Mouse (Mus musculus): ENCODE data around the gene Hrh2.

The Hrh2 gene

GRCm38 (mm10) chr13:54221631-54222179, 29.8 kb downstream of the Hrh2 start:
- no peak for DNase-seq

- no peak for DNase-seq
These were observed 31.2 kb downstream of the Hrh2 start for GRCm38 (mm10) chr13:54222921-54223769.

GRCm38 (mm10) chr13:54227916-54228483, 36.1 kb downstream of the Hrh2 start:
- DNase-seq: peak; percentile 63

DNA sequence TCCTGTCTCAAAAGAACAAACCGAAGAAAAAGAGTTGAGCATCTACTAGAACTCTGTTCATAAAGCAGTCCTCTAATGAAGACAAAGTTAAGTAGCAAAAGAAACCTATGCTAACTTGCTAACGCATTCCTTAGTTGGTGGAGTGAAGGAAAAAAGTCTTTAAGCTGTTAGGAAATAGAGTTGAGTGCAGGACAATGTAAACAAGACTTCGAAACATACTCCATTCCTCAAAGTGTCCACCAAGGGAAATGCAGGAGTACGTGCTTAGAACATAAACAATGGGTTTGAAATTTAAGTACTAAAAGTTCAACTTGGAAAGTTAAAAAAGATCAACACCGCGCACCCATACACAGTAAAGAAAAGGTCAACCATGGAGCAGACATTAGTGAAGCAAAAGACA, 38.2 kb downstream of the Hrh2 start:
- DNase-seq: no peak

- no peak for DNase-seq
These were observed 39.9 kb downstream of the Hrh2 start for GRCm38 (mm10) chr13:54231868-54232267.

DNA sequence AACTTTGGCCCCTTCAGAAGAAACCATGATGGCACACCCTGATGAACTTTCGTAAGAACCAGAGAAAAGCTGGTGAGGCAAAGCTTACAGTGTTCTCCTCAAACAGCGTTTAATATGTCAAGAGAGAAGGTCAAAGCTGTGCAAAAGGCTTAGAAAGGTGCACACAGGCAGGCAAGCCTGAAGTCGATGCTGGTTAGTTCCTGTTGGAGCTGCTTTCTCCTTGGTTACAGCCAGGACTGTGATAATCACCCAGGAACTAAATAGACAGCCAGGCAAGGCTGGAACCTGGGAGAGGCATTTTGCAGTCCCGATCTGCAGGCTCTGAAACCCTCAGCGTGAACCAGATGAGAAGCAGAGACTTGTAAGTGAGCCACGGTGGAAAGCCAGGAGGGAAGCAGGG, 45.6 kb downstream of the Hrh2 start:
- no peak for DNase-seq

GRCm38 (mm10) chr13:54238585-54239323, 46.8 kb downstream of the Hrh2 start:
- no peak for DNase-seq

- DNase-seq: no peak
These were observed 50.5 kb downstream of the Hrh2 start for GRCm38 (mm10) chr13:54242380-54242779.

- no peak for DNase-seq
These were observed 53.3 kb downstream of the Hrh2 start for GRCm38 (mm10) chr13:54245204-54245603.

DNA sequence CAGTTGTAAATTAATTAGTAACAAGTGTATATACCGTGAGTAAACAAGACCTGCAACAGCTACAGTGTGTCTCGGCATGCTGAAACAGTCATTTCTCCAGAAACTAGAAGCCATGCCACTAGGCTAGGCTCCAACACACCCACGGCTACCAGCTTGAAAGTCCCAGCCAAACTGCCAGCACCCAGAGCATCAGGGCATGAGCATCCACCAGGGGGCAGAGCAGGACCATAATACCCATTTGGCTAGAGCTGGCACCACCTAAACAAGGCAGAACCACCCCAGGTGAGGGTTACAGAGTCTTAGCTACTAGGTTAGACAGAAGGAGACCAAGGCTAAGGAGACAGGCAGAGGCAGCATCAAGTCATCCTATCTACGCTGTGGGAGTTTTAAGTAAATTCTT, 55.6 kb downstream of the Hrh2 start:
- DNase-seq: peak; percentile 90

DNA sequence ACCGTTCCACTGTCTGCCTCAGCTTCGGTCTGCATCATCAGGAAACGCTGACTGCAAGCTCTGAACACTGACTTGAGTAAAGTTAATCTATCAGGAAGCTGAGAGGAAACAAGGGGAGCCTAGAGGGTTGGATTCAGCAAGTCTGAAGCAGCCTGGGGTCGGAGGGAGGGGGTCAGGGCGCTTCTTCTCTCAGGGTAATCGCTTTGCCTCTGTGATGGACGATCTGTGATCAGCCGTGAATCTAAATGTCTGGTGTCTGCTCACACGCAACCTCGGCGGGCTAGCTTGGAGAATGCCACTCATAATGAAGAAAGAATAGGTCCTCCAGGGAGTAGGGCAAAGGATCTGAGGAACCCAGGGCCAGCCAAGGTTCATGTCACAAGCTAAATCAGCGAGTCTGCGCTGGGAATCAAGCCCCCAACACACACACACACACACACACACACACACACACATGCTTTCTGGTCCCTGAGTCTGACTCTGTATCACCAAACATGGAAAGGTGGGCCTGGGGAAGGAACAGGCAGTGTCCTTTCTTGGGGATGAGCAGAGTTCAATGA, 56.6 kb downstream of the Hrh2 start:
- no peak for DNase-seq

DNA sequence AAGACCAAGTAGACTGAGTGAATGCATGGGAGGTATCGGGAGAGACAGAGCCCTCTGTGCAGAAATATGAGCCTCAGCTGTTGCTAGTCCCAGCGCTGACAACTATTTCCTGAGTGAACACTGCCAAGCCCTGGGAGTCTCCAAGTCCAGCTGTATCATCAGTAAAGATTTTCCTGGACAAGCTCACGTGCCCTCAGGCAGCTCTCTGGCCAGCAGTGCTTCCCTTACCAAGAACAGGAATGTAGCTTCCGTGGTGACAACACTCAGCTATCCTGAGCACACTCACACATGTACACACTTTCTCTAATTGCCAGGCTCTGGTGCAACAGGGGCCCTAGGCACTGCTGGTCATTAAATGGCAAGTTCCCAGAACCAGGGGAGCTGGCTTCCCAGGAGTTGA, 57.1 kb downstream of the Hrh2 start:
- no peak for DNase-seq

GRCm38 (mm10) chr13:54250346-54250745, 58.4 kb downstream of the Hrh2 start:
- no peak for DNase-seq

DNA sequence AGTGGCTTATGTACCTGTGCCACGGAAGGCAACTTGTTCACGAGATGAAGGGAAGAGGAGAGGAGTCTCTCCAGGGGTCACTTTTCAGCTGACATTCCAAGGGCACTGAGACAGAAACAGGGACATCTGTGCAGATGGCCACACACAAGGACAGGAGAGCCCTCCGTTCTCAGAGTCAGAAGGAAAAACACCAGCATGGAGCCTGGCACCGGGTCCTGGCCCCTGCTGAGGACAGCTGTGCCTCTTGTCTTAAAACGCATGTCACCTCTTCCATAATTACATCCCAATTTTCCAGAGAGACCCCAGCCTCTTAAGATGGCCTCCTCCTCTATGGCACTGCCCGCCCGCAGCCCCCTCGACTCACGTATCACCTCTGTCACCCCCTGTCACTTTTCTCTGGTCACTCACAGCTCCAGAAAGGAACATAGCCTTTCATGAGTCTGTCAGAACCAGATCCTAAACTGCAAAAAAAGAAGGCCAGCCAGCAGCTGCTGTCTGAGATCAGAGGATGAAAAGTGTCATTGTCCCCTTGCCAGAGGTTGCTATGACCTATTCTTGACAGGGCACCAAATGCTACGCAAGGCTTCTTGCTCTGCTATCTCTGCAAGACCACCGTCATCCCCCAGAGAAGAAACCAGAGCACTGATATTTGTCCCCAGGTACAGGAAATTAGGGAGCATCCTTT, 59.8 kb downstream of the Hrh2 start:
- DNase-seq: no peak

GRCm38 (mm10) chr13:54257580-54258223, 65.8 kb downstream of the Hrh2 start:
- no peak for DNase-seq

- no peak for DNase-seq
These were observed 66.4 kb downstream of the Hrh2 start for GRCm38 (mm10) chr13:54258231-54258743.

DNA sequence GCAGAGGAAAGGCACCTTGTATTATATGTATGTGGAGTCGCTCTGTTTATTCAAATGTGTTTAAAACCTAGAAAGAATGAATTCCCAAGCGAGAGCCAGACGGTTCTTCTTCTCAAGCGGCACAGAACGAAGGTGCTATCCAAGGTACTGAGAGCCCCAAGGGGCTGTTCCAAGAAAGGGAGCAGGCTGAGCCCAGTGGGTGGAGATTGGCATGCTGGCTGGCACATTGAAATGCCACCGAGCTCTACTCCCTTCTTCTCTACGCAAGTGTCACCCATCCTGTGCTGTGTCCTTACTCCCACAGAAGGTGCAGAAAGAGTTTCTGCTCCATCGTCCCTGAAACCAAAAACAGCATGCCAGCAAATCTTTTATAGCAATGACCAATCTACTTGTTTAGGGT, 68.4 kb downstream of the Hrh2 start:
- DNase-seq: no peak

DNA sequence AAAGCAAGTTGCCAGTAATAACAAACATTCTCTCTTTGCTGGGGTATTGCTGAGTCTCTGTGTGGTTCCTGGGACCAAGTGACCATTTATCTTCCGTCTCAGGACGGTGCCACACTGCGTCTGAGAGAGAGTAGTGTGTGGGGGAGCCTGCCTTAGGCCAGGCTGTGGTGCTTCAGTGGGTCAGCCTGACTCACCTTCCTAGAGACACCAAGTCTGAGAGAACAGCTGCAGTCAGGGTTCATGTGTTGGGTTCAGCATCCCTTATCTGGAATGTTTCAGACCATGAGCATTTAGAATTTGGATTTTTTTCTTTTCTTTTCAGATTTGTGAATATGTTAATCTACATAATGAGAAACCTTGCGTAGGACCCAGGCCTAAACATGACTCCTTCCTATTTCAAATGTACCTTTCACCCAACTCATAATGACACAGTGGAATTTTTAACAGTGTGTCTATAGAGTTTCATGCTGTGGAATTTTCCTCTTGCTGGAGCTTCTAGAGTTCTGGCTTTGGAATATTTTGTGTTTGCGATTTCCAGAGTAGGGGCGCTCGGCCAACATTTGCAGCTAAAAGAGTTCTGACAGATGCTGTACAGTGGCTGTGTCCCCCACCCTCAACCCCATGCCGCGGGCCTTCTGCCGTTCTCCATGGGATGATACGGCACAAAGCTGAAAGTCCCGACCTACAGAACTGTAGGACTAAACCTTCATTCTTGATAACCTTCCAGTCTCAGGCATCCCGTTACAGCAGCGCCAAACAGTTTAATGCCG, 71.0 kb downstream of the Hrh2 start:
- no peak for DNase-seq

GRCm38 (mm10) chr13:54263641-54264040, 71.7 kb downstream of the Hrh2 start:
- DNase-seq: no peak

- peak; percentile 46 for DNase-seq
These were observed 74.5 kb downstream of the Hrh2 start for GRCm38 (mm10) chr13:54266472-54266871.

- no peak for DNase-seq
These were observed 77.2 kb downstream of the Hrh2 start for GRCm38 (mm10) chr13:54269087-54269486.
